Mouse (Mus musculus) ES-E14 (cell line): ENCODE measurements around the gene Pold3.

ENCODE experiments used
- CHD2 ChIP-seq: IDR thresholded peaks from 2 replicates; pipeline ENCODE4 v1.6.1; 2014; ENCODE audit warnings: mild to moderate bottlenecking, low read depth, low read length, inconsistent platforms
- MAFK ChIP-seq: IDR thresholded peaks from 2 replicates; pipeline ENCODE4 v1.6.1; 2014; ENCODE audit warnings: mild to moderate bottlenecking, low read depth, low read length, inconsistent platforms; ENCODE audit not compliant: insufficient read depth
- ZNF384 ChIP-seq: IDR thresholded peaks from 2 replicates; pipeline ENCODE4 v1.6.1; 2012; ENCODE audit warnings: low read depth, low read length, inconsistent platforms

DNA sequence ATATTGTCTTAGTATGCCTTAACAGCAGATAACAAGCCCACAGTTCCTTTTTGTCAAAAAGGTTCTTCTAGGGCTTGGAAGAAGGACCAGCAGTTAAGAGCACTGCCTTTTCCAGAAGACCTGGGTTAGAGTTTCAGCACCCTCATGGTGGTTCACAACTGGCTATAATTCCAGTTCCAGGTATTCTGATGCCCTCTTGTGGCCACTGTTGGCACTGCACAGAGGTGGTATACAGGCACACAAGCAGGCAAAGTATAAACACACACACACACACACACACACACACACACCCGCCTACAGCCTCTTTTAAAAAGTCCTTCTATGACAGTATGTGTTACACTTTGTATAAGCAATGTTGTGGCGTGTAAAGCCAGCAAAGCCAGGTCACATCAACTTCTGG is 2.8 kb upstream of the Pold3 start:
- TF ChIP-seq CHD2 (no peak), MAFK (no peak), ZNF384 (no peak)
